Mouse (Mus musculus): ENCODE results near the gene Med21.

DNA sequence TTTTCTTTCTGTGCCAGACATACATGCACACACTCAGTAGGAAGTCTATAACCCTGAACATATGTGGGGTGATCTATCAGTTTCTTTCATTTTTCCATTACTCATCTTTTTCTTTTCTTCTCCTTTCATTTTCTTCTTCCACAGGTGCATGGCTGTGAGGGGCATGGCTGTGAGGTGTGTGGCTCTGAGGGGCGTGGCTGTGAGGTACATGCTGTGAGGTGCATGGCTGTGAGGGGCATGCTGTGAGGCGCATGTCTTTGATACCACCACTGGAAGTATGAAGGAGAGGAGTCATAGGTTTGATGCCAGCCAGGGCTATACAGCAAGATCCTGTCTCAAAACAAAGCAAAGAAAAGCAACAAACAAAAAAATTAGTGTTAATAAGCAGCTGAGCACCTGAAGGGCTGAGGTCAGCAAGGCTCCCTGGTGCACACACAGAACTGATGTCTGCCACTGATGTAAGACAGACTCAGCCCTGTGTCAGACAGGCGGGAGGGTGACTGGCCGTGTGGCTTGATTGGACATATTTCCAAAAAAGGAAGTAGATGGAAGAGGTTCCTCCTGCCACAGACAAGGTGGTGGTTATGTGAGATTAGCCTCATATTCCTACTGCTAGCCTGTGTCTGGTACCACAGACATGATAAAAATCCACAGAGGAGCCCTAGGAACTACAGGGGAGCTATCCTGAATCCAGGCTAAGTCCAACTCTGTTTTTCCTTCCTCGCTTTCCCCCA lies 44.3 kb downstream of the Med21 start:
- TF ChIP-seq CTCF (IDR thresholded peaks at IDR 0.05; ENCODE audit: low read depth): no peak
- TF ChIP-seq EP300 (IDR thresholded peaks at IDR 0.05; ENCODE audit: low read depth): no peak

Data from liver, embryonic 14.5 days (tissue).